Mouse (Mus musculus) left cerebral cortex, adult 2 months (tissue): ENCODE data around the gene Slc38a2. TPM values are rescaled to one million over a fixed set of nuclear protein-coding genes. Genes with fewer than 3 reads are reported as not detected.
A peak's percentile ranks its signal among the peaks of the same experiment; 100 is the strongest.

ENCODE experiments used
- DNase-seq, 2 experiments: peaks; one replicate each; pipeline ENCODE4 v3.0.0; 2021 to 2022; ENCODE audit warnings: low spot score in 2 of 2, mixed read lengths in 1 of 2; ENCODE audit errors: extremely low spot score in 1 of 2
- H3K27ac ChIP-seq: fragments of 200-600 bp; 2 replicates; pipeline ENCODE4 v1.8.1; 2022
- H3K4me3 ChIP-seq: fragments of 200-600 bp; 2 replicates; pipeline ENCODE4 v1.8.1; 2022
- CTCF ChIP-seq: fragments of 200-600 bp; IDR thresholded peaks from 2 replicates; pipeline ENCODE4 v1.8.1; 2022; ENCODE audit warnings: antibody characterized with exemption, mild to moderate bottlenecking, moderate library complexity
- intact Hi-C: fragments of 180-260 bp; cut with DNase I; formaldehyde crosslinking; loops from one replicate; pipeline ENCODE4 v1.15.1; 2025
- total RNA-seq, 2 experiments: library from RNA; stranded (reverse); gene quantifications; 2 replicates each; pipeline ENCODE4 v1.2.3; 2021

The Slc38a2 gene
- total RNA-seq, 2 experiments from 2014 or later = 96.9 to 108 TPM

GRCm38 (mm10) chr15:96675055-96675454 lies 24.5 kb downstream of the Slc38a2 start:
- H3K27ac ChIP-seq = no peak overlapping the region
- no peak for DNase-seq
- intact Hi-C loops = no loop called here

GRCm38 (mm10) chr15:96674089-96674488 lies 25.4 kb downstream of the Slc38a2 start:
- TF ChIP-seq CTCF = no peak
- H3K27ac ChIP-seq = no peak overlapping the region
- no peak overlapping the region for H3K4me3 ChIP-seq
- intact Hi-C loops = no loop called here
- DNase-seq = no peak

More at GRCm38 (mm10) chr15:96675055-96675454, 24.5 kb downstream of the Slc38a2 start:
- H3K4me3 ChIP-seq = no peak overlapping the region
- TF ChIP-seq CTCF = no peak

DNA sequence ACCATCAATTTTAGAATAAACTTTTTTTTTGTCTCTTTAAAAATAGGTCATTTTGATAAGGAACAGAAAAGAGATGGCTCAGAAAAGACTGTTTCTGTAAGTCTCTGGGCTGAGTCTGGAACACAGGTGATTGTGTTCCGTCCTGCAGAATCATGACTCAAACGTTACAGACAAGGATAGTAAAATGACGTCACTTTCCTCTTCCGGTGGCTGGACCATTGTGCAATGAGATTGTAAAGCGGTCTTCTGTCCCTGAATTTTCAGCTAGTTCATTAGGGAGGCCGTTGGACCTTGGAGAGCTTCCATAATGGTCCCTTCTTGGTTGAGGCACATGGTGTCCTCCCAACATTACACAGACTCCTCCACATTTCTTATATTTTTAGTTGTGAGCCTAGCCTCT lies 29.8 kb downstream of the Slc38a2 start:
- no peak for DNase-seq
- H3K4me3 ChIP-seq = no peak overlapping the region
- intact Hi-C loops = loop anchor here (5.0 kb wide), 1 partner anchor 67 kb away; no protein-coding TSS in a partner anchor

DNA sequence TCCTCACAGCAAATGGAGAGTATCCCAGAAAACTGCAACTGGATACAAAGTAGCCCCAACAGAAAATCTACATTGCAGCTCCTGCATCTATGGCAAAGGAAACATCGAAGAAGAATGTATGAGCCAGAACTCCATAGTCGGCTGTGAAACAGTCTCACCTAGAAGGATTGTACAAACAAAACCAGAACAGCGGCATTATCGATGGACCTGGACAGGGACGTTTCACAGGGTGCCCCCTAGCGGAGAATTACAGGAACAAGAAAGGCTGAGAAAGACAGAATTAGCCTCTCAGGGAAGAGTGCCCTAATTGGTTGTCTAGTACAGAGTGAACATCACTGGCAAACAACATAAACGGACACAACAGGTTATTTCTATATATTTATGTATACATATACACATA lies 32.9 kb downstream of the Slc38a2 start:
- H3K27ac ChIP-seq = no peak overlapping the region
- DNase-seq = peak; percentile 46 to 55
- peak overlapping the region; percentile 21; the same call in 1 of the 2 replicates for H3K4me3 ChIP-seq
- intact Hi-C loops = loop anchor here (2.0 to 5.0 kb wide), 2 partner anchors 64 to 124 kb away; no protein-coding TSS in a partner anchor
- peak; percentile 88 for TF ChIP-seq CTCF

More for the DNA sequence above, 29.8 kb downstream of the Slc38a2 start:
- no peak overlapping the region for H3K27ac ChIP-seq
- no peak for TF ChIP-seq CTCF

DNA sequence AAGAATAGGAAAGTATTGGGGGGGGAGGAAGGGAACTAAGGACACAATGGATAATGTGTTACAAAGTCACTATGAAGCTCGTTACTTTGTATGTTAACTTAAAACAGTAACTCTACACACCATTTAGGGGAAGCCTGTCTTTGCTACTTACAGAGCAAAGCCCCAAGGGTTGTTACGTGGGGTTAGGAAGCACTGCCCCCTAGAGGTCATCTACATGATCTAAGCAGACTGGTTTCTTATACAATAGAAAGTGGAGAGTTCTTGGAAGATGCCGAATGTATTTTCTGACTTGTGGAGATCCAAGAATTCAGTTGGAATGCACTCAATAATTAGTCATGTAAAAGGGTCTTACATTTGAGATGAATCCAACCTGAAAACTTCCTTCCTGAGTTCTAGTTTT lies 33.6 kb downstream of the Slc38a2 start:
- Histone ChIP-seq H3K4me3 (no peak overlapping the region), H3K27ac (no peak overlapping the region)
- intact Hi-C loops = loop anchor here (2.0 to 5.0 kb wide), 2 partner anchors 64 to 123 kb away; no protein-coding TSS in a partner anchor
- peak; percentile 82 for TF ChIP-seq CTCF
- DNase-seq = peak; percentile 56 to 58

DNA sequence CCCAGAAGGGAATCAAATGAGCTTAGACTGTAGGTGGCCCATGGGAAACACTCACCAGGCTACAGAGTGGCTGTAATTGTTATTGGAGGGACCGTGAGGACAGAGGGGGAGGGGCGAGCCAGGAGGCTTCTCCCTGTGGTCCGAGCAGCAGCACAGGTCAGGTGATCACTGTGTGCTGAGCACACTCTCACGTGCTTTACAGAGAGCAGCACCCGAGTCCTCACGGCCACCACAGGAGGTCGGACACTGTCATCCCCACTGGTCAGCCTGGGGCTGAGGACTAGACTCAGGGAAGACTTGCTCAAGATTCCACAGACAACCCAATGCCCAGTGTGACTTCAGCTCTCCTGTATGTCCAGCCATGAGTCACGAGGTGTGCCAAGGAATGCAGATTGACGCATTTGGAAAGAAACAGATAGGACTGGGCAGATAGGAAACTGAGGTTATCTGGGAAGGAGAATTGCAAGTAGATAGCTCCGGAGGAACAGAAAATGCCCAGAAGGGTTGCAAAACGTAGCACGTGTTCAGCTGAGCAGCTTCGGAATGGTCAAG lies 38.9 kb downstream of the Slc38a2 start:
- TF ChIP-seq CTCF = no peak
- DNase-seq = no peak
- Histone ChIP-seq H3K27ac (no peak overlapping the region), H3K4me3 (no peak overlapping the region)
- intact Hi-C loops = no loop called here

DNA sequence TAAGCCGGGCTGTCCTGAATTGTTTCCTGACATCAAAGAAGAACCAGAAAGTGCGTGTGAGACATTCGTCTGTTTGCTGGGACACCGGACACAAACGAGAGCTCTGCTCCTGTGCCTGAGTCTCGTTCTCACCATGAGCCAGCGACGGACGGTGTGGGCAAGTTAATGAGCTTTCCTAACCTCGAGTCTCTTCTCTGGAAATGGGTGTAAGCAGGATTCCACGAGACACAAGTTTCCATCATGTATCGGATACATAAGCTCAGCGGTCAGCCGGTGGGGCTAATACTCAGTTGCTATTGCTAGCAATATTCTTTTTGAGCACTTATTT lies 41.3 kb downstream of the Slc38a2 start:
- intact Hi-C loops = no loop called here
- no peak for TF ChIP-seq CTCF
- DNase-seq = no peak
- Histone ChIP-seq H3K4me3 (no peak overlapping the region), H3K27ac (no peak overlapping the region)

GRCm38 (mm10) chr15:96657576-96658274 lies 41.8 kb downstream of the Slc38a2 start:
- TF ChIP-seq CTCF = no peak
- no peak overlapping the region for H3K4me3 ChIP-seq
- intact Hi-C loops = no loop called here
- no peak for DNase-seq
- H3K27ac ChIP-seq = no peak overlapping the region

DNA sequence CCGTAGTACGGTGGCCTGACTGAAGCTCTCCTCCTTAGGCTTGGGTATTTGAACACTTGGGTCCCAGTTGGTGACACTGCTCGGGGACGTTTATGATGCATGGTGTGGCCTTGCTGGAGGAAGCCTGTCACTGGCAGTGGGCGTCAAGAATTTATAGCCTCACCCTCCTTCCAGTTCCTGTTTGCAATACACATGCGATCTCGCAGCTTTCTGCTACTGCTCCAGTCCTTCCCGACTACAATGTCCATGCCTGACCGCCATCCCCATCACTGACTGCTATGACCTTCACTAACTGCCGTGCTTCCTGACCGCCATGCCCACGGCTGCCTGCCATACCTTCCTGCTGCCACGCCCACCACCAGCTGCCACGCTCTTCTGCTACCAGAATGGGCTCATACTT lies 44.0 kb downstream of the Slc38a2 start:
- DNase-seq = no peak
- intact Hi-C loops = no loop called here
- no peak for TF ChIP-seq CTCF
- H3K27ac ChIP-seq = no peak overlapping the region
- H3K4me3 ChIP-seq = no peak overlapping the region

DNA sequence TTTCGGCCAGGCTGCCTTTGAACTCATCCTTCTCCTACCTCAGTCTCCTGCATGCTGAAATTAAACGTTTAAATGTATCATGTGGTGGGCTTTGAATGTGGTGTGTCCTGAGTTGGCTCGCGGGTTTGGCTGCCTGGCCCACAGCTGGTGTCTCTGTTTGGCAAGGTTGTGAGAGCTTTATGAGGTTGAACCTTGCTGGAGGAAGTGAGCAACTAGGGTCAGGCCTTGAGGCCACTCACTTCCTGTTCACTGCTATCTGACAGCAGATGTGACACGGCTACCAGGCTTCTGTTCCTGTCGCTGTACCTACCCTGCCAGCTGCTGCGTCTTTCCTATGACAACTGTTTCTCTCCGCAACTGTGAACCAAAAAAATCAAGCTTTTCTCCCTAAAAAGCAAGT lies 44.8 kb downstream of the Slc38a2 start:
- no peak overlapping the region for H3K4me3 ChIP-seq
- intact Hi-C loops = no loop called here
- no peak for TF ChIP-seq CTCF
- no peak overlapping the region for H3K27ac ChIP-seq
- DNase-seq = no peak

- no peak overlapping the region for H3K4me3 ChIP-seq
- no peak for TF ChIP-seq CTCF
- intact Hi-C loops = no loop called here
- DNase-seq = no peak
- H3K27ac ChIP-seq = no peak overlapping the region
Measured at GRCm38 (mm10) chr15:96653011-96653410, 46.5 kb downstream of the Slc38a2 start.

- no peak for TF ChIP-seq CTCF
- no peak for DNase-seq
- H3K27ac ChIP-seq = no peak overlapping the region
- intact Hi-C loops = no loop called here
- no peak overlapping the region for H3K4me3 ChIP-seq
Measured at GRCm38 (mm10) chr15:96652531-96652930, 47.0 kb downstream of the Slc38a2 start.

- no peak for DNase-seq
- TF ChIP-seq CTCF = no peak
- intact Hi-C loops = no loop called here
- Histone ChIP-seq H3K27ac (no peak overlapping the region), H3K4me3 (no peak overlapping the region)
Measured at GRCm38 (mm10) chr15:96647376-96647775, 52.2 kb downstream of the Slc38a2 start.
